Mouse (Mus musculus) thymus, postnatal 25 days (tissue): ENCODE results near the gene Dgkb.

Source experiments
- DNase-seq: peaks from one replicate; pipeline ENCODE4 v3.0.0; 2022

The Dgkb gene

DNA sequence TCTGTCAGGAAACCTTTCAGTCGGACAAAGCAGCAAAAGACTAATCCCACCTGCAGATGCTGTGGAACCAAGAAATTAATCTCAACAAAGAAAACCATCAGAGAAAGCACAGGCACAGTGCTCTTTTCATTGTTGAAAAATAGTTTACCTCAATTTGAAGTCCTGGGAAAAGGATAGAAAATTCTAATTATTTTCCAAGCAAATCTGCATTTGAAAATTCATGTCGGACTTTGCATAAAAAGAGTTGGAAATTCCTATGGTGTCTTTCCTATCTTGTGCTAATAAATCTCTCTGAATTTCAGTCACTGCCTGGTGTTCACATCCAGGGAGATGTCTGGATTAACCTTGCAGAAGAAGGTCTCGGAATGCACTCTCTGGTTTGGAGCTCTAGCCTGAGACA, at the start of gene Dgkb:
Gene Dgkb, plus strand, starts transcription at position 301 of the 400 bp plus-strand sequence.
- no peak for DNase-seq

DNA sequence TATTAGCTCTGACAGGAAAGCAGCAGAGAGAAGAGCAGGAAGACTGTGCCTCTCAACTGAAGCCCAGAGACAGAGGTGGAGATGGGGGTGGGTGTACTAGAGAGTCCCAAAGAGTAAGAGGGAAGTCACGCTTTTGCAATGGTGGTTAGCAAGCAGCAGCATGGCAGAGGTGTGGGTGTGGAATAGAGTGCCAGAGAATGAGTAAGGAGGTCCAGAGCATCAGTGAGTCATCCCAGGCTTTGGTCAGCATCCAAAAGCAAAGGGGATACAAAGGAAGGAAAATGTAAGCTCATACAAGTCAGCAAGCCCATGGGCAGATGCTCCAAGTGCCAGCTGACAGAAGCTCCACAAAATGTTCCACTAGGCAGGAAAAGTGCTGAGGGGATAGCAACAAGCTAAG, 47.7 kb upstream of the Dgkb start:
- no peak for DNase-seq

DNA sequence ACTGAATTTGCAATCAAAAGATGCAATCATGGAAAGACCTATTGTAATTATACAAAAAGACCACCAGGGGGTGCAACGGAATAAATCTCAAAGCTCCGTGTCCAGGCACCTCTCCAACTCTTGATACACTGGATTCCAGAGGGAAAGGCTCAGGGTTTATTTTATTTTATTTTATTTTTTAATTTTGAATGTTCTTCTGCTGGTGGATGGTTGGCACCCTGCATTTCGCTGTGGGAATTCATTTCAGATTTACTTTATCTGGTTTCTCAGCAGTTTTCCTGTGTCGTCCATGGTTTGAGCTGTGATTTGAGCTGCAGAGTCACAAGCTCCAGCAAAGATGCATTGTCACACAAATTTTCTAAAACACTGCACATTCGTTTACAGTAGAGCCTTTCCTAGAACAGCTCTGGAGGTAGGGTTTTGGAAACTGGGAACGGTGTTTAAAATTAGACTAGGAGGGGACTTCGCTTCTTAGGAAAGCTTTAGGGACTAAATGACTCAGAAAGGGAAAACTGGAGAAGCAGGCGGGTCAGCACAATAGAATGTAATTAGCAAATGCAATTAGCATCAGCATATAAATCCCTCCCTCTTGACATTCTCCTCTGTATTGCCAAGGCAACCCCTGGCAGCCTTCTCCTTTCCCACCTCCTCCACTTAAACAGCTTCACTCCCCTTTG, 43.7 kb upstream of the Dgkb start:
- DNase-seq, result no peak

DNA sequence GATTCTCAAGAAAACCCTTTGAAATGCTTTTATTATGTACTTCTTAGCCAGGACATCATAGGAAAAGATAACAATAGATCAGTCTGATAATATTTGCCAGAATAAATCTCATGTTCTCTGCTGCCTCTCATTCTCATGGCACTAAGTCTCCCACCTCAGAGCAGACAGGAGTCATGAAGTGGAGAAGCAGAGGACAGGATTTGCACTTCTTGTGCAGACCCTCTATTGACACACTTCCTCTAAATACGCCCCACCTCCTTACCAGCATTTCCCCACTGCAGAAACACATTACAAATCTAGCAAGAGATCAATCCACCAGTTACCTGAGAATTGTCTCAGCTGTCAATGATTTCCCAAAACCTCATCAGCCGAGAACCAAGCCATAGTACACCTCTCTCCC, 42.9 kb upstream of the Dgkb start:
- DNase-seq, result no peak

DNA sequence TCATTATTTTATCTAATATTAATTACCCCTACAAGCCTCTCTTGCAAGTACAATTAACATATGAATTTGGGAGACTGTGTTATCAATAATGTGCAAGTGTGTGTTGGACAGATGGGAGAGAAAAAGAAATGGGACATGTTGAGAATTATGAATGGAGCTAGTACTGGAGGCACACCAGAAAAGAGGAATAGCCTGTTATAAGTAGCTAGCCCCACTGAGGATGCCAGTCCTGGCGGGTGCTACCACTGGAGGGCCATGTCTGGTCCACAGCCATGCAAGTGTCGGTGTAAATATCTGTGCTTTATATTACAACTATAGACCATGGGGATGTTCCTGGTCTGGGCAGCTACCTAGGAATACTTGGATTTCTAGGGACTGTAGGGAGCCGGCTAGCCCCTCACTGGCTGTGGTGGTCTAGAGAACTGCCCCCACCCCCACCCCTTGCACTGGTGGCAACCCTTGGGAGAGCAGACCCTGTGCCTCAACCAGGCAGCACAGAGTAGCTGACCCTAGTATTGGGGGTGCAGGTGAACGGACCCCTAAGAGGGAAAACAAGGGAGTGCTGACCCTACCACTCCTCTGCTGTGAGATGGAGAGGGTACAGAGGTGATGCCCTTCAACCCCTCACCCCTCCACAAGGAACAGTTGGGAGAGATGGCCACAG, 21.1 kb upstream of the Dgkb start:
- no peak for DNase-seq

DNA sequence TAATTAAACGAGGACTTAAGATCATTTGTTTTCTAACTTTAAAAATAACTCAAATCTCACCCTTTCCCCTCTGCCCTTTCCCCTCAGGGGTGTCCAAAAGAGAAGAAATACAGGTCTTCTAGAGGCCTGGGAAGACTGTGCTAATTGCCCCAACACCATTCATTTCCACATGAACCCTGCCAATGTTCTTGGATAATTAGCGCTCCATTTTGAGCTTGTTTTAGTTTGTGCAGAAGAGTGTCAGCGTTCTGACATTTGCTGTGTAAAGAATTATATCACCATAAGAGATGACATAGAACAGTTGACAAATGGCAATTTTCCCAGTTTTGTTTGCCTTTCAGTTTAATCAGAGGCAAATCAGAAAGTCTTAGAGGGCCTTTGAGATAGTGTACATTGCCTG, 3.4 kb upstream of the Dgkb start:
- DNase-seq, result no peak

DNA sequence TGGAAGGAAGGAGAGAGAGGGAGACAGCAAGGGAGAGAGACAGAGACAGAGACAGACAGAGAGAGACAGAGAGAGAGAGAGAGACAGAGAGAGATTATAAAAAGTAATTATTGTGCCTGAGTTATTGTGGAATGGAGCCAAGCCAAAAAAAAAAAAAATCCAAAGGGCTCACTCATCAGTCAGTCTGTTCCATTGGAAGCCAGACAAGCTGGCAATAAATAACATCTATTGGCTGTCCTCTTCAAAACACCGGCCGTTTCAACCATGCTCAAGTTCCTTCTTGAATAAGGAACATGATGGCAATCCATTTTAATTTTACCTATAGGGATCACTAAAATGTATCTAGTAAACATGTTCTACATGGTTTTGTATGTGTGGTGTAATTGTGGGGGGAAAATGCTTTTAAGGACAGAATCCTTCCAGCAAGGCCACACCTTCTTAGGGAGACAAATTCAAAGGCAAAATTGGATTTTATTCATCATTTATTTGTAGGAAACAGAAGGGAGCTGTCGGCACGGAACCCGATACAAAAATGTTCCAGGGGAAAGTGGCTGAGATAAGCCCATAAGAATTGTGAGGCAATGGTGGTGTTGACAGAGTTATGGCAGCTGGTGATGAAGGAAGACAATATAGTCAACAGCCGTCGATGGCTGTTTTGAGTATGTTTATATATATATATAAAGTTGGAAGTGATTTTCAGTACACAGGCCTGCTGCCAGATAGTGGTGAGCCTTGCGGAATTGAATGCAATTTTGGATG, 3.7 kb downstream of the Dgkb start:
- DNase-seq, result no peak

DNA sequence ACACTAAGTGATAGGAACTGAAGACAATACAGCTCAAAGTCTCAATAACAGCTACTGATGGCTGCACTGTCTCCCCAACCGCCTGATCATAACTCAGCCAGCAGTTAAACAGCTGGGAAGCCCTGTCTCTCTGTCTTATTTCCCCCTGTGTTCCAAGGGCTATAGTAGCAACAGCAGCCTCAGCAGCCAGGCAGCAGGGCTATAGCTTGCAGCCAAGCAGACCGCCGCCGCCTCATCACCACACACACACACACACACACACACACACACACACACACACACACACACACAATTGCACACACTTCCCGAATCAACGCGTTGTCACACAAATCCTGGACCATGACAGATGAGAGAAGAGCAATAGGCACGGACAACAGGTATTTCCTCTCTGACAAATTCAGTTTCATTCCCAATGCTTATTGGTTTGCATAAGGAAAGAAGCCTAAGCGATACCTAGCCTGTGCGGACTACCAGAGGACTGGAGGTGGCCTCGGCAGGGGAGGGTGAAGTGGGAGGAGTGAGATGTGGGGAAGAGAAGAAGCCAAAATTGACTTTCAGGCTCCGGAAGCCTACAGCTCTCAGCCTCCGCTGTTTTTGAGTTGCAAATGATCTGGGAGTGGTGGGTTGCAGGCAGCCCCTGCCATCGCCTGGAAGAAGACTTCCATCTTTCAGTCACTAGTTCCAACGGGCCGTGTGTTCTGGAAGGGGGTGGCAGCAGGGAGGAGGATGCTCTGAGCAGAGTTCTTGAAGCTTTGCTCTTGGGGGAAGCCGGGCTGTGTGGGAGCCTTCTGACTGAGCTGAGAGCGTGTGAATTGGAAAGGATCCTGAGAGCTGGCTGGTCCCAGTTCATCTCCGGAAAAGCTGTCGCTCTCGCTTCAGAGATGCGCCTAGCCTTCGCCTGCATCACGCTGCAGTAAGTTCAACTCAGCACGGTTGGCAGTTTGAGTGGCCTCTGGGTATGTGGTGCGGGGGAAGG, 62.8 kb downstream of the Dgkb start:
- no peak for DNase-seq

DNA sequence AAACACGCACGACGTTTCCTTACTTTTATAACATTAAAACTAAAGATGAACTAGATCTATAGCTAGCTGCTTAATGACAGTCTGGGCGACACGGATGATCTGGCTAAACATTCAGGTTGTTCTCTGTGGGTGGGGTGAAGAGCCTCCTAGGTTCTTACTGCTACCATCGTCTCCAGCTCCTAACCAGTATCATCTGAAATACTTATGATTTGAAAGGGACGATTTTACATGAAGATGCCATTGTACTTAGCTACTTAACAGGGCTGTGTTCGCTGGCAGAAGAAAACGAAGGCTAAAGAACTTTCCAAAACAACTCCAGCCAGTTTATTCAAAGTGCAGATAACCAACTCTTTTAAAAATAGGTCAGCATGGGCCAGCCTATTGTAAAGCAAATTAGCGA, 63.9 kb downstream of the Dgkb start:
- DNase-seq, result no peak

DNA sequence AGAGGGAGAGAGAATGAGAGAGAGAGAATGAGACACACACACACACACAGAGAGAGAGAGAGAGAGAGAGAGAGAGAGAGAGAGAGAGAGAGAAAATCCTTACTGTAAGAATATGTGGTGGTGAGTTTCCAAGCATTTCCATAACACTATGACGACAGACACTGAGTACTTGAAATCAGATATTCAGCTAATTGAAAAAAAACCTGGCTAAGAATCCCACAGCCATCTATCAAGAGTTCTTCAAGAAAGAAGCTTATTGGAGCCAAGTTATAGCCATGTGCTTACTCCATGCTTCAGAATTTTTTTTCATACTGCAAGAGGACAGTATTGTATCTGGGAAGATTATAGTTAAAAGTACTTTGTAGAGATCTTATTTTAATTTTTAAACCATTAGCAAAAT, 65.3 kb downstream of the Dgkb start:
- no peak for DNase-seq

DNA sequence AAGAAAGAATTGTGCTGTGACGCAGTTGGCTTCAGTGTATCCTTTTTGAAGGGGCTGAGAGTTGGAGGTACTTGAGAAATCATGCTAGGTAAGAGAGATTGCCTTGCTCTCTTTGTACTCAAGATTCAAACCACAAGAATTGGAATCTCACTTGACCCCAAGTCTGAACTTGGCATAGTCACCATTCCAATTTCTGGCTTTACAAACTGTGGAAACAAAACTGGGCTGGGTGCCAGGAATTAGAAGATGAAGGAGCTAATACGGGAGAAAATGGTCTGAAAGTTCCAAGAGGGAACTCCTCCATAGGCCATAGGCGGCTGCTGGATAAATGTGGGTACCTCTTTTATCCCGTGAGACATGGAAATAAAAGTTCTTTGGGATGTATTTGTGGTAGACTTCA, 66.3 kb downstream of the Dgkb start:
- no peak for DNase-seq

DNA sequence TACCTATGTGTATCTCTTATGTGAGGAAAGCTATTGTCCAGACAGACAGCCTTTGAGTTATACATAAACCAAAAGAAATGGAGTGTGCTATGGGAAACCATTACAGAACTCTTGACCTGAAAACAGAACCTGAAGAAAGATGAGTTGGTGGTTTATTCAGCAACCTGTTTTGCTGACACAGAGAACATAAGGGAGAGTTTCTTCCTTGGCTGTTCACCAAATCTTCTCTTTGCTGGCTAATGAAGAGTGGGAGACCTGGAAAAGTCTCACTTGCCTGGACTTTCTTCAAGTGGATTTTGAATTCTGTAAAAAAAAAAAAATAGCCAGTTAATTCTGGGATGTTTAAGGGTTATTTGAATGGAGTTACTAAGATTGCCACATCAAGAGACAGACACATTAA, 71.1 kb downstream of the Dgkb start:
- no peak for DNase-seq

DNA sequence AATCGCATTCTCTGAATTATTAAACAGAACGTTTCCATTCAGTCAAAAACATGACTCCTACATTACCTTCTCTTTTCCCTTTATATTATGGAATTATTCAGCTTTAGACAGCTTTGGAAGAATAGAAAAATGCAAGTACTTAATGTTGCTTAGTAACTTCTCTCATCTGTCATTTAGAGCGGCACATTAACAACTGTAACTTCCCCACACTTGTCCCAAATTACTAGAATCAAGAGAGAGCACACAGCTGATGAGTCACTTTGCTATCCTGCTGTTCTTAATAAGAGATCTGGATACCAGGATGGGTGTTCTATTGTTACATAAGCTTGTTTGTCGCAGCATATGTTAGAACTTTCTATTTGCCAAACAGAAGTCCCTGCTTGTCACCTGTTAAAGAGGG, 71.9 kb downstream of the Dgkb start:
- DNase-seq, result no peak

DNA sequence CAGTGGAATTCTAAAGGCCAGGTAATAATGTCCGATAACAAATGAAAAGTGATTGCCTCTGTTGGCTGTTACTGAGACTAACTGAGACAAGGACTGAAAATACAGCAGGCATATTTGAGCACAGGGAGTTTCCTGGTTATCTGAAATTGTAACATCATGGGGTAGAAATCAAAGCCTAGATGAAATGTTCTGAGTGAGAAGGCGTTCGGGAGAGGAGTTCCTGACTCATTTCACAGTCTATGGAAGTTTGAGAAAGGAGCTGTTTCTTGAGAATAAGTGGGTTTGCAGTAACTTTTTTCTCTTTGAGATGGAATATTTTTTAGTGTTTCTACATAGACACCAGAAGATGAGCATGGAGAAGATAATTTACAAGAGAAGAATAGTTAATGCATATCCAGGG, 73.8 kb downstream of the Dgkb start:
- DNase-seq, result no peak

DNA sequence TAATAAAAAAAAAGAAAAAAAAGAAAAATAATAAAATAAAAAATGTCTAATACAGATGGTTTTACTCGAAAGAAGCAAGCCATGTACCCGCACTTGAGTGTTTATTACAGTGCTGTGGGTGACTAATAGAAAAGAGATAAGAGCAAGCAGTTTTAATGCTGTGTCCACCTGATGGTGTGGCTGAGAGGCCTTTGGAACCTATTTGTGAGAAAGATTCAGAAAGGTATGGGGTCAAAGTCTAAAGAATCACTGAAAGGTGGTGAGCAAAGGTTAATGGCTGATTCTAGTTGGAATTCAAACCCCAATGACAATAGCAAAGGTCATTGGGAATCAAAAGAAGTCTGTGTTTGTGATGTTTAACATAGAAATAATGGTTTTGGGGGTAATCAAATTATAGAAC, 124.6 kb downstream of the Dgkb start:
- no peak for DNase-seq

DNA sequence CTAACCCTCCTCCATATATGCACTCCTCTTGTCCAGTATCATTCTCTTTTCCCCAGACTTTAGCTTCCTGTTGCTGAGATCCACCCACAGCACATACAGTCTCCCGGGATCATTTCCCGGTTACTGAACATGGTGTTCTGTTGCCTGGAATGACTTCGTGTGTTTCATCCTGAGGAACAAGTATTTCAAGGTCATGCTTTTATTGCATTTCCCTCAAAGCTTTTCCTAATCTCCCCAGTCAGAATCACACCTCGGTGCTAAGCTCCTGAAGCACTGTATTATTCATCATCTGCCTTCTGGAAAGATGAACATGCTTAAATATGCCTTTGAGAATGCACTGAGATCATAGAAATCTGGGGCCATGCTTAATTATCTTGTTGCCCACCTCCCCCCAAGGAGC, 138.7 kb downstream of the Dgkb start:
- DNase-seq, result no peak

DNA sequence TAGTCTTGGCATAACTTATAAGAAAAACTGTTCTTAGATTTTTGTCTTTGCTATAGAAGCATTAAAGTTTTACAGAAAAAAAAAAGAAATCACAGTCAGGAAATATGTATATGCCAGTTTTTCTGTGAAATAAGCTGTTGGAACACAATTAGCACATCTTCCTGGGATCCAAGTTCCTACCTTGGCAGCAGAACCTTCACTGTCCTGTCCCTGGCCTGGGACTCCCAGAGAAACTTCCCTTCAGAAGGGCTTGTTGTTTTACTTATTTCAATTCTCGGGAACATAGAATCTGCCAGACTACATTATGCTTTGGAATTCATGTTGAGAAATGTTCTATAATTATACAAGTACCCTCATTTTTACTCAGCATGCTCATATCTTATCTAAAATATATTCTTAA, 154.0 kb downstream of the Dgkb start:
- DNase-seq, result no peak

DNA sequence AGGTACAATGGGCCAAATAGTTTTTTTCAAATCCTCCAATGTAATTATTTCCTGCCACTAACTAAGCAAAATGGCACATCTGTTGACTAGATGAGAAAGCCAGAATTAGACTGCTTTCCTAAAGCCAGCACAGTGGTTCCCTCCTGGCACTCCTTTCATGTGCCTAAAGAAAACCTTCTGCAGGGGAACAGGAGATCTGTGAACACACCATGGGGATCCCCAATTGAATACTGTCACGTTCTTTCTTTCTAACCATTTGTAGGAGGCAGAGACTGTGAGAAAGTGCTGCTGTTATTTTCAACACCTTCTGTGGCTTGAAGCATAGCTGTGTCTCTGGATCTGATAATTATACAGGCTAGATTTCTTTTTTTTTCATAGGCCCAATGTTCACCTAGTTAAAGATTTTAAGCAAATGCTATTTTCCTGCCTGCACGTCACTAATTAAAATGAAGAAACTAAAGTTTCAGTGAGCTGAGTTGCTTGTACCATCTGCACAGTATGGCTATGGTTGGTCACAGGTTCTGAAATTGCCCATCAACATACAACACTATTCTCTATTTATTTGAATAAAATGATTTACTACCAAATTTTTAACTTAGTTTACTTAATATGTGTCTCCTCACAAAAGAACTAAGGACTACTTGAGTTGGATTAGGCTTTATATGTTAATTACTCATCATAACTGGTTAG, 161.1 kb downstream of the Dgkb start:
- DNase-seq, result no peak

DNA sequence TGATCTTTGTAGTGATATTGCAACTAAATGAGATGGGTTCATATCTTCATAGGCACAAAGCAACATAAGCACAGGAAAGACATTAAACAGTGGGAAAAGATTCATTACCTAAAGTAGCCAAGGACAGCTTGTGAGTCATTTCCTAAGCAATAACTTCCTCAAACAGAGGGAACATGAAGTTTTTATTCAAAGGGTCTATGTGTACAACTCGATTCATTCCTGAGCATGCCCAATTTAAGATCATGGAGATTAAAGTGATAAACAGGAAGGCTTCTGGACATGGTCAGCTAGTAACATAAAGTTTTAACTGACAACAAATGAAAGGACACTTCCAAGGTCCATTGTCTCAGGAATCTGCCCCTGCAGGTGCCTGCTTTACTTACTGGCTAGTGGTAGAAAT, 167.8 kb downstream of the Dgkb start:
- no peak for DNase-seq

DNA sequence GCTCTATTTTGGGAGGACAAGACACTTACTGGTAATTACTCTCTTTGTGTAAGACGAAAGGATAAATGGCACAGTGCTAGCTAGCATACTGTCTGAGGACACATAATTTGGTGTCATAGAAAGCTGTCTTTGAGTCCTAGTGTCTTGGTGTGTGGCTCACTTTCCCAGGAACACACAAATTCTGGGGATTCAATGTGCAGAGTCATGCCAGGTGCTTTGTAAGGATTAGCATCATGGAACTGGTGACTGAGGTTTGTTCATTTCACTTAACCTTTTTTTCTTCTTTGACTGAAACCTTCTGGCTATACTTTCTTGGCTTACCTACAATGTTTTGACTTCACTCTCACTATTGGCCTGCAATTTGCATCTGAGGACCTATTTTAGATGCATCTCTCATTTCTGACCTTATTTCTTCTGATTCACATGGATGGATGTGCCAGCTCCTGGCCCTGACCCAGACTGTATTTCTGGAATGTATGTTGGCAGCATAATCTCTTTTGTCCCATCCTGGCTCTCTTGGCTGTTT, 170.6 kb downstream of the Dgkb start:
- no peak for DNase-seq

DNA sequence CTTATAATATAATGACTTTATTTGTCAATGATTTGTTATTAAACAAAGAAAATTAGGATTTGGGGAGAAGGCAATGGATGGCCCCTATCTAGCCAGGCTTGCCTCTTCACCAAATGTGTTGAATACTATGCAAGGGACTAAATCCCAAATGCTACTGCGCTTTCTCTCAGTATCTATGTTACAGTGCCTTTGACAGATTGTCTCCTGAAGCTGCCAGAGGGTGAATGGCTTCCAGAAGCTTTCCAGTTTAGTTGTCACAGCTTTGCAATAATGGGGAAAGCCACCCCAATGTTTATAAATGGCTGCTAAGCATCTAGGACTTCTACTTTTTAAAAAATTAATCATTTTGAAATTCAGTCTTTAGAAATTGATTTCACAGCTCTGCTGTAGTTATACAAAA, 175.7 kb downstream of the Dgkb start:
- DNase-seq, result no peak

DNA sequence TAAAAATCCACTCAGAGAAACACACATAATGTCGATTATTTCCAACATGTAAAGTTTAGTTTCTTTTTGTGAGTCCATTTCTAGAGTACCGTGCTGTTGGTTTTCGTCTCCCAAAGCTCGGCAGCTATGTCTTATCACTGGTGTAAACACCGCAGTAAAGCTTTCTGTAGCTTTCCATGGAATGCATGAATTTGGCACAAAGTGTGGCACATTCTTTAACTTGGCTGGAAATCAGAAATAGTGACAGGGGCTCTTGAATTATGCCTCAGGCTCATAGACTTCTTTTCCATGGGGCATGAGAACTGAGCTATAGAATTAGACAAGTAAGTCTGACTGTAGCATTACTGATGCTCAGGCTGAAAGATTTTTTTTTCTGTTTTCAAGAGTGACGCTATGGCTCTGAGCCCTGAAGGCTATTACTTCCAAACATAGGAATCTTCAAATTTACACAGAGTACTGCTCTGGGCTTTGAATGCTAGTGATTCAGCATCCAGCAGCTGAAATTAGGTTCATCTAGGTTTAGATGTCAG, 179.0 kb downstream of the Dgkb start:
- DNase-seq, result no peak
